Mouse (Mus musculus): Measurements from ENCODE around the gene Junb.

Junb gene

DNA sequence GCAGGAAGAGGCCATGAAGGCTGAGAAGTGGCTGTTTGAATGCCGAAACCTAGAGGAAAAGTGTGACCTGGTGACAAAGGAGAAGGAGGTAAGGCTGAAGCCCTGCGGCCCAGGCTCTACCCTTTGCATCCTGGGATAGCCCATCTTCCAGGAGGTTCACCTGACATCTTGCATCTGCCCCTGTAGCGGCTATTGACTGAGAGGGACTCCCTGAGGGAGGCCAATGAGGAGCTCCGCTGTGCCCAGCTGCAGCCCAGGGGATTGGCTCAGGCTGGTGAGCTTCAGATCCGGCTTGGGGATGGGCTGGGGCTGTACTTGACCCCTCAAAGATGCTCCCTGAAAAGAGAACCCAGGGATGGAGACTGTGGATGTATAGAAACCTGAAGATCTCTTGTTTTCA is 18.5 kb upstream of the Junb start:
- no peak for TF ChIP-seq GATA4 (IDR thresholded peaks at IDR 0.05; ENCODE audit: insufficient replicate concordance, low read length)

DNA sequence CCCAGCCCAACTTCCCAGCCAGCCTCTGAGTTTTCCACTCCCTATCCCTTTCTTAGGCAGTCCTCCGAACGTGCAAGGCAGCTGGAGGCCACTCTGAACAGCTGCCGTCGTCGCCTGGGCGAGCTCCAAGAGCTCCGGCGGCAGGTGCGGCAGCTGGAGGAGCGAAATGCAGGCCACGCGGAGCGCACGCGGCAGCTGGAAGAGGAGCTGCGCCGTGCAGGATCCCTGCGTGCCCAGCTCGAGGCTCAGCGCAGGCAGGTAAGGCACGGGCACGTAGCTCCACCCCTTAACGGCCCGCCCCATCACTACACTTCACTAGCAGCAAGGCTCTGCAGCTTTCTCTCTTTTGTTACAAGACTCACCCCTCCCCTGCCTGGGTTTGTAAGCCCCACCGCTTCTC is 17.2 kb upstream of the Junb start:
- TF ChIP-seq GATA4 (IDR thresholded peaks at IDR 0.05; ENCODE audit: insufficient replicate concordance, low read length) = no peak

GRCm38 (mm10) chr8:84994375-84994774 is 15.9 kb upstream of the Junb start:
- no peak for TF ChIP-seq GATA4 (IDR thresholded peaks at IDR 0.05; ENCODE audit: insufficient replicate concordance, low read length)

- TF ChIP-seq GATA4 (IDR thresholded peaks at IDR 0.05; ENCODE audit: insufficient replicate concordance, low read length) = no peak
Measured at GRCm38 (mm10) chr8:84990836-84991235, 12.3 kb upstream of the Junb start.

DNA sequence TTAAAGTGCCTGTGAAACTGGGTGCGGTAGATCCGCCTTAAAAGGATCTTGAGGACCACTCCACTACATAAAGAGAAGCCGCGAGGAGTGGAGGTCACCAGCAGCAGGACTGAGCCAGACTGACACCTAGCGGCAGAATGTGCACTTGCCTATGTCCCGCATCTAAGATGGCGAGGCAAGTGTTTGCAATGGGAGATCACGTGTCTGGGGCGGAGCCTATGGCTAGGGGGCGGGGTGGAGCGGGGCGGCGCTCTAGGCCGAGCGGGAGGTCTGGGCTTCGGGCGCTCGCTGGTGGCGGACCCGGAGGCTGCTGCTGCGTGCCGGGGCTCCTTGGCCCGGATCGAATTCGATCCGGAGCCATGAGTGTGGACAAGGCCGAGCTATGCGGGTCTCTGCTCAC is 11.8 kb upstream of the Junb start, which contains the start of gene Hook2:
Gene Hook2, plus strand, starts transcription at position 255 of the 400 bp plus-strand sequence.
- TF ChIP-seq GATA4 (IDR thresholded peaks at IDR 0.05; ENCODE audit: insufficient replicate concordance, low read length) = no peak

DNA sequence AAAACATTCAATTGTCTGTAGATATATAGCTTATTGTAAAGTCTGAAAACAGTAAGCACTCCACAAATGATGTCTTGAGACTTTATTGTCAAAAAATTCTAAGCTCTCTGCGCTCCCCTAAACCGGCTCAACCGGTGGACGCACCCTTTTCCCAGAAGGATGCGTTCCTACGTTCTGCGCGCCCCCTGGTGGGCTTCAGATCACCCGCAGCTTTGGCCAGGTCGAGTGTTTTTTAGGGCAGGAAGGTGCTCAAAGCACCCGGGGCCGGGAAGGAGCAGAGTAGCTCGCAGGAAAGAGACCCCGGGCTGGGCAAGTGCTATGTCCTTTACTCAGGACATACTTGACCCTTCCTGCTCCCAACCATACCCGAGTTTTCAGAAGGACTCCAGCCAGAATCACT is 11.3 kb upstream of the Junb start:
- no peak for TF ChIP-seq GATA4 (IDR thresholded peaks at IDR 0.05; ENCODE audit: insufficient replicate concordance, low read length)

DNA sequence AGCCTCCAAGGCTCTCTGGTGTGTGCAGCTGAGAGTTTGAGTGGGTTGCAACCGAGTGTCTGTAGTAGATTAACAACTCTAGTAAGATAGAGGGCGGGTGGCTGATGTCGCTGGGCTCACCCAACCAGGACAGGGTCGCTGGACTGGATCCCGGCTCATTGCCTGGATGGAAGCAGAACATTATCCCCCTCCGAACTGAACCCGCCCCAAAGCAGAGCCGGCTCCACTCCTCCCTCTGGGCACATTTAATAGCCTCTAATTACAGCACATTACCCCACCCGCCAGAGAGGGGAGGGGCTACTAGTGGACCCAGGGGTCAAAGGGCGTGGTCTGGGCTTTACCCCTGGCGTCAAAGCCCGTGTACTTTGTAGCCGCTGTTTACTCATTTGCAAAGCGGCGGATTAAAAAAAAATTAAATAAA is 10.8 kb upstream of the Junb start:
- no peak for TF ChIP-seq GATA4 (IDR thresholded peaks at IDR 0.05; ENCODE audit: insufficient replicate concordance, low read length)

DNA sequence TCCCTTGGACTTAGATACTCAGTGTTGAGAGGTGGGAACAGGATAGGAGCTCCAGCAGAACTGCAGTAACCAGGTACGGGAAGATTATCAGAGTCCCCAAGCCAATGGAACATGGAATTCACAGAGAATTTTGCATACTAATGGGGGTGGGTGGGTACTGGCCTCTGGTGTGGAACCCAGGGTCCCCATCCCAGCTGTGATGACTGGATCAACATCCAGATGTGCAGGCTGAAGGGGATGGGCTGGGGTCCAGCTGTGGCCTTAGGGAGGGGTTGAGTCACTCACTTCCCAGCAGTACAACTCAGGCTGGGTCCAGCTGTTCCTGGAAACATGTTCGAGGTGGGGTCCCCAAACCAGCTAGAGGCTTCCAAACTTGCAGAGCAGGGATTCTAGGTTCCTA is 9.4 kb upstream of the Junb start:
- no peak for TF ChIP-seq GATA4 (IDR thresholded peaks at IDR 0.05; ENCODE audit: insufficient replicate concordance, low read length)

DNA sequence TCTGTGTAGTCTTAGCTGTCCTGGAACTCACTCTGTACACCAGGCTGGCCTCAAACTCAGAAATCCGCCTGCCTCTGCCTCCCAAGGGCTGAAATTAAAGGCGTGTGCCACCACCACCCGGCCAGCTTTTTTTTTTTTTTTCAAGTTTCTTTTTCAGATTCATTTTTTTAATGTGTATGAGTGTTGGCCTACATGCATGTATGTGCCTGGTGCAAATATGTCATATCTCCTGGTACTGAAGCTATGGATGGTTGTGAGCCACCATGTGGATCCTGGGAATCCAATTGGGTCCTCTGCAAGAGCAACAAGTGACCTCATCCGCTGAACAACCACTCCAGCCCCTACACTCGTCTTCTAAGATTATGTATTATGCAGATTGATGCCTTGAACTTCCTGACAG is 8.9 kb upstream of the Junb start:
- TF ChIP-seq GATA4 (IDR thresholded peaks at IDR 0.05; ENCODE audit: insufficient replicate concordance, low read length) = no peak

GRCm38 (mm10) chr8:84986379-84986945 is 7.9 kb upstream of the Junb start:
- no peak for TF ChIP-seq GATA4 (IDR thresholded peaks at IDR 0.05; ENCODE audit: insufficient replicate concordance, low read length)

- TF ChIP-seq GATA4 (IDR thresholded peaks at IDR 0.05; ENCODE audit: insufficient replicate concordance, low read length) = no peak
Measured at GRCm38 (mm10) chr8:84985684-84986378, 7.3 kb upstream of the Junb start.

DNA sequence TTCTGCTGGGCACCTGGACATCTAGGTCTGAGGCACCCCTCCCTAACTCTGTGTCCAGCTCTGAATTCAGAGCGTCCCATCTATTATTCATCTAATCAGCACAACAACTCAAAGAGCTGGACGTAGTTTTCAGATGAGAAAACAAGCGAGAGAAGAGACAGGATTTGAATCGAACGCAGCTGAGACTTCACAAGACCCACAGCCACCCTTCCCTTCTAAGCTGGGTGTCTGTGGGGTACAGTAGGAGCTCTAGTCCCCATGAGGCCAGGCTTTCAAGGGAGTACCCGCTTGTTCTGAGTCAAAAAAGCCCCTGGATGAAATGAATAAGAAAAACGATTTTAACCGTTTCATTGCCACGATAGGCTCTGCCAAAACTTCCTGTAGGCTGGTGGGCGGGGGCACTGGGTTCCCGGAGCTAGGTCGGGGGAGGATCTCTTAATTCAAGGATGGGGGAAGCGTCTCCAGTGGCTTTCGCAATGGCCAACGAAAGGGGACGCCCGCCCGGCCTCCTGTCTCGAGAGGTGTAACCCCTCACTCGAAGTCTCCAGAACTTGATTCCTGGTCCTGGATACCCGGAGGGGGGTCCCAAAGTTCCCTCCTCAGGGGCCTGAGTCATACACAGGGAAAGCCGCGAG is 6.6 kb upstream of the Junb start:
- no peak for TF ChIP-seq GATA4 (IDR thresholded peaks at IDR 0.05; ENCODE audit: insufficient replicate concordance, low read length)

DNA sequence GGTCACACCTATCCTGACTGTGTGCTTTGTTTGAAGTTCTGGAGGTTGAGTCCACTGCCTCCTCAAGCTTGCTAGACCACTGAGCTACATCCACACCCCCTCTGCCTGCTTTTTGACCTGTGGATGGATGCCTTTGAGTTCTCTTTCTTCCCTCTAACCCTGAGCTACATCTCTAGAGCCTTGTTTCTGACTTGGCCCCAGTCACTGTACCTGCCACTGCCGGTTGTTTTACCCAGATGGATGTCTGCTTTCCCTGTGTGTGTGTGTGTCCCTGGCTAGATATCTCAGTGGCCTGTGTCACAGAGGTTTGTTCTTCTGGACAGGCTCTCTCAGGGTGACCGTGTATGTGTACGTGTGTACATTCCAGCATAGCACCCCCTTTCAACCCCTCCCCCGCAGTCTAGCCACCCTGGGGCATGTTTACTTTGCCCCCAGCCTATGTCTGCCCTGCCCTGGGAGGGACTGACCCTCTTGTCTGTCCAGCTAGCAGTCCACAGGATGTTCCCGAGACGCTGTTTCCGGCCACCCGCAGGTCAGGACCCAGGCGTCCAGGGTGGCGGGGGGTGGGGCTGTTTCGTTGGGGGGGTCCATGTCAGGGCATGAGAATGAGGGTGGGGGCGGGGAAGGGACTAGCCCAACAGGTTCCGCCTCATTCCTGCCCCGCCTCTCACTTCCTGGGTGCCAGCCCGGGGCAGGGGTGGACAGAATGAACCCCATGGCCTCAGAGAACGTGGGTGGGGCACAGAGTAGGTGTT is 6.0 kb upstream of the Junb start:
- TF ChIP-seq GATA4 (IDR thresholded peaks at IDR 0.05; ENCODE audit: insufficient replicate concordance, low read length) = no peak

GRCm38 (mm10) chr8:84982499-84983011 is 4.0 kb upstream of the Junb start:
- no peak for TF ChIP-seq GATA4 (IDR thresholded peaks at IDR 0.05; ENCODE audit: insufficient replicate concordance, low read length)

GRCm38 (mm10) chr8:84981644-84982498 is 3.4 kb upstream of the Junb start:
- no peak for TF ChIP-seq GATA4 (IDR thresholded peaks at IDR 0.05; ENCODE audit: insufficient replicate concordance, low read length)

Measured in liver, adult (tissue).